Mouse (Mus musculus) left cerebral cortex, adult 2 months (tissue): ENCODE data around the gene Ifit2. TPM values are rescaled to one million over a fixed set of nuclear protein-coding genes. Genes with fewer than 3 reads are reported as not detected.
A peak's percentile ranks its signal among the peaks of the same experiment; 100 is the strongest.
"Not testable (repeated sequence)": the region's sequence is repeated elsewhere in the genome, so short reads cannot be mapped to it uniquely, and the experiment has no call there.

ENCODE experiments used
- DNase-seq, 2 experiments: peaks; one replicate each; pipeline ENCODE4 v3.0.0; 2021 to 2022; ENCODE audit warnings: low spot score in 2 of 2, mixed read lengths in 1 of 2; ENCODE audit errors: extremely low spot score in 1 of 2
- H3K27ac ChIP-seq: fragments of 200-600 bp; 2 replicates; pipeline ENCODE4 v1.8.1; 2022
- H3K4me3 ChIP-seq: fragments of 200-600 bp; 2 replicates; pipeline ENCODE4 v1.8.1; 2022
- CTCF ChIP-seq: fragments of 200-600 bp; IDR thresholded peaks from 2 replicates; pipeline ENCODE4 v1.8.1; 2022; ENCODE audit warnings: antibody characterized with exemption, mild to moderate bottlenecking, moderate library complexity
- intact Hi-C: fragments of 180-260 bp; cut with DNase I; formaldehyde crosslinking; loops from one replicate; pipeline ENCODE4 v1.15.1; 2025
- total RNA-seq, 2 experiments: library from RNA; stranded (reverse); gene quantifications; 2 replicates each; pipeline ENCODE4 v1.2.3; 2021

Ifit2 gene
- total RNA-seq, 2 experiments from 2014 or later, result 7.1 to 8.2 TPM

DNA sequence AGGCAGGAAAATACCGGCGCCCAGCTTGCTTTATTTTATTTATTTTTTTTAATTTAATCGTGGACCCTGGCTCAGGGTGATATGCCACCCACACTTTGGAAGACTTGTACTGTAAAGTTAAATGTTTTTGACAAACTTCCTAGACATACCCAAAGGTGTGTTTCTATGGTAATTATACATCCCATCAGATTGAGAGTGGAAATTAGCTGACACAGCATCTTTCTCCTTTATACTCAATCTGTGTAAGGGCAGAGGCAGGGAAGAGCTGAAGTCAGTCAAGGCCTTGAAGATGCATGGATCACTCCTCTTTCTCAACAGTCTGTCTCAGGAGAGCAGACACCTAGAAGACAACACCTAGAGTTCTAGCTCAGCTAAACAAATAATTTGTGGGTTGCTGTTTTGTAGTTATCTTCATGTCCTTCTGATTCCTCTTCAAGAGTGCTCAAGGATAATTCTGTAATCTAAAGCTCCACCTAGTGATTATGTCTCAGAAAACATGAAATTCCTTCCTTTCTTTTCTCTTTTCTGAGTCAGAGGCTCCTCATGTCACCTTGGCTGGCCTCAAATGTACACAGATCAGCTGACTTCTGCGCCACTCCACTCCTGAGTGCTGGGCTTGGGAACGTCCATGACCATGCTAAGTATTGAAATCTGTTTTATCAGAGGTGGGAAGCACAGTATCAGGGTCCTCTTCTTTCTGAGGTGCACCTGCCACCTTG, 35.4 kb downstream of the Ifit2 start:
- TF ChIP-seq CTCF, result peak; percentile 30
- DNase-seq, H3K27ac ChIP-seq, H3K4me3 ChIP-seq: not testable (repeated sequence)
- intact Hi-C loops, result loop anchor here (1.0 kb wide), 1 partner anchor 23 kb away; no protein-coding TSS in a partner anchor

- intact Hi-C loops, DNase-seq, H3K4me3 ChIP-seq, H3K27ac ChIP-seq: not testable (repeated sequence)
Measured at GRCm38 (mm10) chr19:34587898-34588692, 37.6 kb downstream of the Ifit2 start.

DNA sequence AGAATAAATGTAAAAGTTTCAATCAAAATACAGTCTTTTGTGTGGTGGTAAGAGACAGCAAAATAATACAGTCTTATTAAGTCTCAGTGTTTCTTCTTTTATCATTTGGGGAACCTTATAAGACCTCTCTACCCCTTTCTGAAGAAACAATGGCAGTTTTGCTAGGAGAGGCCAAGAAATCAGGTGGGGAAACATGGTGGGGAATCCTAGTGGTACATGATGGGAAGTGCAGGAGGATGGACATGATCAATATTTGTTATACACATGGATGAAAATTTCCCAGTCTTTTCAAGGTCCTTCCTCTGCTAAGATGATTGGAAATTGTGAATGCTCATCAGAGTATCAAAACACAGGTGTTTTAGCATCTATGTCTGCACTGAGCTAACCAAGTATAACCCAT, 38.5 kb downstream of the Ifit2 start:
- DNase-seq, result no peak
- Histone ChIP-seq H3K27ac (no peak overlapping the region), H3K4me3 (no peak overlapping the region)
- peak; percentile 42 for TF ChIP-seq CTCF
- intact Hi-C loops, result no loop called here

DNA sequence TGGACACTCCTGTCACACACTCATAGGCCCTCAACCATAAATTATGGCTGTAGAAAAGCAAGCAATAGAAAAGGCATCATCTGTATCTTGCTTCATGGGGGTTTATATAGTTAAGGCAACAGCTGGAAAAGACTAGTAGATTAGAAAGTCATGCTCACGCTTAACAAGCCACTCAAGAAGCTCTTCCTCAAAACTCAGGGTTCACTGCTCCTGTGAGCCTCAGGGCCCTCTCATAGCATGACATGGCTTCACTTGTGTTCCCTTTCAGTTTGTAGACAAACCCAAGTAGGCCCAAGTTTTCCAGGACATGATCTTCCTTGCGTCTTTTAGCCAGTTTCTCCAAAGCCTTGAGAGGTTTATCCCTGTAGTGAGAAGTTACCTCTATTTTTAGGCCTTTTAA, 43.0 kb downstream of the Ifit2 start:
- no peak for TF ChIP-seq CTCF
- no peak for DNase-seq
- Histone ChIP-seq H3K4me3 (no peak overlapping the region), H3K27ac (no peak overlapping the region)
- intact Hi-C loops, result no loop called here

DNA sequence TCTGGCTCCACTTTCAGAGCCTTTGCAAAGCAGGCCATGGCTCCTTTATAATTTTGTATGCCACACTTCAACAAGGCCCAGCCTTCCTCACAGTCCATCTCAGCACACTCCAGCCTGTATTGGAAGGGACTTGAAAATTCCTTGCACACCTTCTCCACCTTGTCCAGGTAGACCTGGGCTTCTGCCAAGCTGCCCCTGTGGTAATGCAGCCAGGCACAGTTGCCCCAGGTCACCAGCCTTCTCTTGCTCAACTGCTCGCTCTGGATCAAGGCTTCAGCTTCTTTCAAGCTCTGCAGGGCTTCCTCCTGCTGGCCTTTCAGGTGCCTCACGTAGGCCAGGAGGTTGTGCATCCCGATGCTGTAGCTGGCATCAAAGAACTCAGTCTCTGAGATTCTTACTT, 44.0 kb downstream of the Ifit2 start:
- H3K4me3 ChIP-seq, intact Hi-C loops, DNase-seq, H3K27ac ChIP-seq: not testable (repeated sequence)

GRCm38 (mm10) chr19:34596811-34597210, 46.3 kb downstream of the Ifit2 start:
- no peak for DNase-seq
- intact Hi-C loops, result no loop called here
- no peak overlapping the region for H3K4me3 ChIP-seq
- no peak overlapping the region for H3K27ac ChIP-seq
- no peak for TF ChIP-seq CTCF

DNA sequence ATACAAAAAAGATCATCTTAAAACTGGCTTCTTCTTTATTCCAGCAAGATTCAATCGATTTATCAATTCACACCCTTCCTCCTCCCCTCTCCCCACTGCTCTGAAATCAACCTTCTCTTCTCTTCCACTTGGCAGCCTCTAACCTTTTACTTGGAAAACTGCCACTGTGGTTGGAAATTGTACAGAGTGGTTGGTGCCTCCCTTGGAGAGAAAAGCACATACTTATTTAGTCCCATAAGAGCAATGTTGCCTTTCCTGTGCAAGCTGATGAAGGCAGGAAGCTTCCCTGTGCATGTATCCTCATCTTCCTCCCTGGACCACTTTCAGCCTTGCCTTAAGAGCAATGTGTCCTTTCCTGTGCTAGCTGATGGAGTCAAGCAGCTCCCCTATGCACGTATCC, 47.8 kb downstream of the Ifit2 start:
- no peak for DNase-seq
- intact Hi-C loops, result no loop called here
- H3K4me3 ChIP-seq, result no peak overlapping the region
- H3K27ac ChIP-seq, result no peak overlapping the region
- no peak for TF ChIP-seq CTCF

DNA sequence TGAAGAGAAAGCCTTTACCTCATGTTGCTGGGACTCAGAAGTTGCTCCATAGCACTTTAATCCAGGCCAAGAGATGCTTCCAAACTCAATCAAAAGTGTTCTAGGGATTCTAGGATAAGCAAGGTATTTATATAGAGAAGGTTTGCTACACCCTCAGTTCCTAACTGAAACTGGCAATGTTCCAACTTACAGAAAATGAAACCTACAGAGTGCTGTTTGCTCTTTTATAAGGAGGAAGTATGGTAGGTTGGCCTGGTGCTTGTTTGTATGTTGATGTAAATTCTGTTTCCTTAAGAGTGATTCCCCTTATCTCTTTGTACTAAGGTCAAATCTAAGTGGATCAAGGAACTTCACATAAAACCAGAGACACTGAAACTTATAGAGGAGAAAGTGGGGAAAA, 48.8 kb downstream of the Ifit2 start:
- DNase-seq, intact Hi-C loops, H3K27ac ChIP-seq, H3K4me3 ChIP-seq: not testable (repeated sequence)

GRCm38 (mm10) chr19:34601888-34602287, 51.4 kb downstream of the Ifit2 start, which contains the start of gene Ifit1bl1:
Gene Ifit1bl1 (minus strand): TSS chr19:34601956.
- H3K27ac ChIP-seq, DNase-seq, intact Hi-C loops: not testable (repeated sequence)

DNA sequence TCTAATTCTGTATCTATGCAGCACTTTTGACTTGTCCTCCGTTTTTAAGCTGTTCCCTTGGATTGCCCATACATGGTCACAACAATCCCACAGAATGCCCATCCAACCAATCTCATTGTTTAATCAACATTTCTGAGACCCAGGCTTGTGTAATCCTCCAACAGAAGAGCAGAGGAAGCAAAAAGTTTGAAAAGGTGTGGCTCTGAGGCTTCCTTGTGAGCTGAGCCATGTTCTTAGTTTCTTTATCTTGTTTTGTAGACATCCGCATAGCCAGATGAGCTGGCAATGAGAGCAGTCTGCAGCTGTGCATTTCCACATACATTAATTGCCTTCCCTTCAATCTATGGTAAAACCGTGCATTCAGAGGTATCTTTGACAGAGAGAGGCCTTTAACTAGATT, 55.0 kb downstream of the Ifit2 start:
- intact Hi-C loops, result no loop called here
- no peak for DNase-seq
- TF ChIP-seq CTCF, result no peak
- H3K27ac ChIP-seq, result no peak overlapping the region
- no peak overlapping the region for H3K4me3 ChIP-seq

More at GRCm38 (mm10) chr19:34601888-34602287, 51.4 kb downstream of the Ifit2 start, which contains the start of gene Ifit1bl1:
- not testable (repeated sequence) for H3K4me3 ChIP-seq

- DNase-seq, intact Hi-C loops: not testable (repeated sequence)
- Histone ChIP-seq H3K27ac (peak within 1 kb of the TSS; percentile 79), H3K4me3 (peak within 1 kb of the TSS; percentile 24; the same call in 1 of the 2 replicates)
Measured at GRCm38 (mm10) chr19:34607237-34608051, 57.0 kb downstream of the Ifit2 start, which contains the start of gene Ifit3b. Gene Ifit3b (plus strand): TSS chr19:34607970.

- intact Hi-C loops, H3K27ac ChIP-seq, H3K4me3 ChIP-seq, DNase-seq: not testable (repeated sequence)
Measured at GRCm38 (mm10) chr19:34610118-34610517, 59.6 kb downstream of the Ifit2 start.

GRCm38 (mm10) chr19:34612243-34613001, 61.9 kb downstream of the Ifit2 start:
- H3K27ac ChIP-seq, H3K4me3 ChIP-seq, intact Hi-C loops, DNase-seq: not testable (repeated sequence)
